Mouse (Mus musculus) spleen, adult 2 months (tissue): Measurements from ENCODE around the gene Dll4.

ENCODE experiments used
- CTCF ChIP-seq: fragments of 200-500 bp; IDR thresholded peaks from 2 replicates; pipeline ENCODE4 v1.5.1; 2011; ENCODE audit warnings: mild to moderate bottlenecking, inconsistent platforms; ENCODE audit not compliant: insufficient read depth, insufficient read length, insufficient replicate concordance; ENCODE audit errors: extremely low read depth
- POLR2A ChIP-seq: fragments of 200-500 bp; IDR thresholded peaks from 2 replicates; pipeline ENCODE4 v1.6.1; 2011; ENCODE audit warnings: low read depth, low read length, inconsistent platforms

- TF ChIP-seq CTCF = no peak
- no peak for TF ChIP-seq POLR2A
Measured at GRCm38 (mm10) chr2:119355651-119356050, 30.1 kb downstream of the Dll4 start.
